Mouse (Mus musculus): Measurements from ENCODE around the gene Olfr1314. TPM values are rescaled to one million over a fixed set of nuclear protein-coding genes. Genes with fewer than 3 reads are reported as not detected.

Gene Olfr1314
- not detected for total RNA-seq (2023)

GRCm38 (mm10) chr2:112096681-112097080 lies at the start of gene Olfr1314:
TSS of gene Olfr1314 (minus strand) at chr2:112096781.

GRCm38 (mm10) chr2:112140029-112140428 lies 43.4 kb upstream of the Olfr1314 start, which contains the start of gene Olfr1317:
TSS of gene Olfr1317 (plus strand) at chr2:112140329.

GRCm38 (mm10) chr2:112134877-112135276 lies 38.3 kb upstream of the Olfr1314 start, which contains the start of gene Olfr1316:
TSS of gene Olfr1316 (minus strand) at chr2:112134977.

GRCm38 (mm10) chr2:112115340-112115739 lies 18.8 kb upstream of the Olfr1314 start, which contains the start of gene Olfr1315-ps1:
TSS of gene Olfr1315-ps1 (minus strand) at chr2:112115440.

GRCm38 (mm10) chr2:112077743-112078142 lies 18.8 kb downstream of the Olfr1314 start, which contains the start of gene Olfr1313:
TSS of gene Olfr1313 (minus strand) at chr2:112077843.

GRCm38 (mm10) chr2:112050138-112050537 lies 46.4 kb downstream of the Olfr1314 start, which contains the start of gene Olfr1312:
TSS of gene Olfr1312 (minus strand) at chr2:112050238.

Other genes with a start within 250 kb of the Olfr1314 start
- not detected for gene Olfr1305, start 219.6 kb downstream of the Olfr1314 start, total RNA-seq (2023)
- gene Olfr1306, start 180.5 kb downstream of the Olfr1314 start, total RNA-seq (2023) = not detected
- gene Olfr1307, start 147.3 kb downstream of the Olfr1314 start, total RNA-seq (2023) = under 1 TPM; 0.02 TPM
- gene Olfr1308, start 131.8 kb downstream of the Olfr1314 start, total RNA-seq (2023) = not detected
- not detected for gene Olfr1309, start 106.5 kb downstream of the Olfr1314 start, total RNA-seq (2023)
- not detected for gene Olfr1310, start 84.1 kb downstream of the Olfr1314 start, total RNA-seq (2023)
- gene Olfr1311, start 72.4 kb downstream of the Olfr1314 start, total RNA-seq (2023) = not detected
- not detected for gene Olfr1312, start 46.5 kb downstream of the Olfr1314 start, total RNA-seq (2023)
- gene Olfr1313, start 18.9 kb downstream of the Olfr1314 start, total RNA-seq (2023) = not detected
- not detected for gene Olfr1315-ps1, start 18.7 kb upstream of the Olfr1314 start, total RNA-seq (2023)
- gene Olfr1316, start 38.2 kb upstream of the Olfr1314 start, total RNA-seq (2023) = not detected
- gene Olfr1317, start 43.5 kb upstream of the Olfr1314 start, total RNA-seq (2023) = not detected
- not detected for gene Olfr1318, start 57.4 kb upstream of the Olfr1314 start, total RNA-seq (2023)
- 10 to 100 TPM; 78.1 to 86.7 TPM for gene Lpcat4, start 142.7 kb upstream of the Olfr1314 start, total RNA-seq (2023)
- not detected for gene Nutm1, start 162.5 kb upstream of the Olfr1314 start, total RNA-seq (2023)
- 10 to 100 TPM; 19.7 to 24.4 TPM for gene Nop10, start 165.1 kb upstream of the Olfr1314 start, total RNA-seq (2023)
- gene Slc12a6, start 169.0 kb upstream of the Olfr1314 start, total RNA-seq (2023) = 100 to 1,000 TPM; 221 to 223 TPM
- not detected for gene Gm21985, start 169.5 kb upstream of the Olfr1314 start, total RNA-seq (2023)